Mouse (Mus musculus): Measurements from ENCODE around the gene Bicral.

Gene Bicral

GRCm38 (mm10) chr17:46751794-46752556, 106.3 kb downstream of the Bicral start, which contains the start of gene Cnpy3:
Gene Cnpy3 (minus strand): TSS chr17:46752214.
- peak; percentile 88 for DNase-seq (ENCODE audit: low read depth, low spot score)

DNA sequence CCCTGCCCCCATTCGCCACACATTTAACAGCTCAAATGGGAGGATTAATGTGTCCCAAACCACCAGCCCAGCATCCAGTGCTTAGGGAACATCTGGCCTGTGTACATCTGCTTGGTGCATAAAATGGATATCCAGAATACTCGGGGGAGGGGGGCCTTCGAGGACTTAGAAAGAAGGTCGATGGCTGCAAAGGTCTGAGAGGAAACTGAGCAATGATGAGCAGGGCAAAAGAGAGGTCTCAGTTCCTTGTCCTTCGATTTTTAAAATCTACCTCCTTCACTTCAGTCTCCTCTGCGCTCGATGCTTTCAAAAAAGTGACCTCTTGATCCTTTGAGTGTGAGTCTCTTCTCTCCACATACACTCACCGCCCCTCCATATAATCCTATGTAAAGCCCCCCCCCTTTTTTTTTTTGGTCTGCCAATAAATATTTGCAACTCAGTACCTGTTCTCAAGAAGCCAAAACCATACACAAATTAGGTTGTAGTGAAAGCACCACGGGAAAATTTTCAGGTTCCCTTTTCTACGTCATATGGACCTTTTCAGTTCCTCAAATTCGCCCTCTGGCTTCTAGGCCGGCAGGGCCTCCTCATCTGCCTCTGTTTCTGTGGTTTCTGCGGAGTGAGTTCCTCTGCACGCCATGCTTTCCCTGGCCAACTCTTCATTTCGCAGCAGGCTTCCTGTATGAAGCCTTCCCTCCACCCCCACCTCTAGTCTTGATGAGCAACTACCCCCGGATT, 107.1 kb downstream of the Bicral start:
- DNase-seq (ENCODE audit: low read depth, low spot score): no peak

DNA sequence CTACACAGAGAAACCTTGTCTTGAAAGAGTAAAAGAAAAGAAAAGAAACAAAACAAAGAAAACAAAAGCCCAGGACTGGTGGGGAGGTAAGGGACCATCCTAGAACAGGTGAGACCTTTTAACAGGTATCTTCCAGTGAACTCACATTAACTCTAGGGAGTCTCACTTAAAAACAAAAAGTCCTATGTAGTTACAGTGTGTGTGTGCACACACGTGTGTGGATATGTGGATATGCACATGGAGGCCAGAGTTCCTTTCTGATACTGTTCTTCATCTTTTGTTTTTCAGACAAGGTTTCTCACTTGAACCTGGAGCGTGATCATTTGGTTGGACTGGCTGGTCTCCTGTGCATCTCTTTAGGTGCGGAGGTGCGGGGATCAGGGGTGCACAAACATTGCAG, 107.7 kb downstream of the Bicral start:
- DNase-seq (ENCODE audit: low read depth, low spot score): no peak

GRCm38 (mm10) chr17:46749282-46749681, 109.0 kb downstream of the Bicral start:
- no peak for DNase-seq (ENCODE audit: low read depth, low spot score)

Measured in retina, adult 2 months (tissue).